Mouse (Mus musculus): Measurements from ENCODE around the gene Rptor.
A peak's percentile ranks its signal among the peaks of the same experiment; 100 is the strongest.

- 0 out of 2 replicates have a peak, but pooled peaks have one; percentile 22 for TF ChIP-seq CTCF (IDR thresholded peaks at IDR 0.05; ENCODE audit: insufficient read depth, low read length)
- no peak for TF ChIP-seq POLR2A (IDR thresholded peaks at IDR 0.05; ENCODE audit: borderline replicate concordance, extremely low read depth, low read depth, low read length)
Measured at GRCm38 (mm10) chr11:119715437-119715836, 112.7 kb downstream of the Rptor start.
